Mouse (Mus musculus) testis, postnatal 10 days (tissue): Measurements from ENCODE around the gene Naa16.
"Not testable (repeated sequence)": the region's sequence is repeated elsewhere in the genome, so short reads cannot be mapped to it uniquely, and the experiment has no call there.

Source experiments
- DNase-seq: peaks from one replicate; pipeline ENCODE4 v3.0.0; 2021; ENCODE audit warnings: low spot score

Naa16 gene

GRCm38 (mm10) chr14:79390265-79390926 lies at the start of gene Naa16:
Gene Naa16, minus strand, starts transcription at chr14:79390778.
- DNase-seq, result peak; percentile 98

- DNase-seq, result no peak
Observed at GRCm38 (mm10) chr14:79434068-79434467, 43.5 kb upstream of the Naa16 start.

GRCm38 (mm10) chr14:79426730-79427365 lies 36.3 kb upstream of the Naa16 start:
- DNase-seq, result not testable (repeated sequence)

- peak; percentile 91 for DNase-seq
Observed at GRCm38 (mm10) chr14:79425979-79426729, 35.6 kb upstream of the Naa16 start, which contains the start of gene Kbtbd7. Gene Kbtbd7, plus strand, starts transcription at chr14:79426511.

GRCm38 (mm10) chr14:79420083-79420685 lies 29.6 kb upstream of the Naa16 start:
- peak; percentile 48 for DNase-seq

- DNase-seq, result no peak
Observed at GRCm38 (mm10) chr14:79413121-79413520, 22.5 kb upstream of the Naa16 start.

GRCm38 (mm10) chr14:79410662-79411061 lies 20.1 kb upstream of the Naa16 start:
- no peak for DNase-seq

GRCm38 (mm10) chr14:79409278-79409830 lies 18.8 kb upstream of the Naa16 start:
- DNase-seq, result no peak

- no peak for DNase-seq
Observed at GRCm38 (mm10) chr14:79407641-79408040, 17.1 kb upstream of the Naa16 start.

GRCm38 (mm10) chr14:79397321-79398122 lies 6.9 kb upstream of the Naa16 start, which contains the start of gene Mtrf1:
Gene Mtrf1, plus strand, starts transcription at chr14:79397772.
- DNase-seq, result peak; percentile 65

- DNase-seq, result no peak
Observed at GRCm38 (mm10) chr14:79394564-79394963, 4.0 kb upstream of the Naa16 start.

GRCm38 (mm10) chr14:79393289-79393688 lies 2.7 kb upstream of the Naa16 start:
- no peak for DNase-seq

GRCm38 (mm10) chr14:79389438-79390264 lies 927 bp downstream of the Naa16 start:
- DNase-seq, result peak; percentile 46

GRCm38 (mm10) chr14:79388304-79388703 lies 2.3 kb downstream of the Naa16 start:
- no peak for DNase-seq

- no peak for DNase-seq
Observed at GRCm38 (mm10) chr14:79383120-79383519, 7.5 kb downstream of the Naa16 start.

GRCm38 (mm10) chr14:79377041-79377440 lies 13.5 kb downstream of the Naa16 start:
- DNase-seq, result no peak

GRCm38 (mm10) chr14:79358055-79358454 lies 32.5 kb downstream of the Naa16 start:
- no peak for DNase-seq

GRCm38 (mm10) chr14:79346384-79346783 lies 44.2 kb downstream of the Naa16 start:
- DNase-seq, result no peak

GRCm38 (mm10) chr14:79335613-79336012 lies 55.0 kb downstream of the Naa16 start:
- no peak for DNase-seq

- no peak for DNase-seq
Observed at GRCm38 (mm10) chr14:79331936-79332335, 58.6 kb downstream of the Naa16 start.
